Mouse (Mus musculus) spleen, embryonic (tissue): ENCODE measurements around the gene Laptm5.

Experiments
- CTCF ChIA-PET: fragments of 350-600 bp; sonication (Branson Sonifier 250); formaldehyde crosslinking; loops from one replicate; lab custom pipeline; 2022; lab: Charles Lee

Laptm5 gene

DNA sequence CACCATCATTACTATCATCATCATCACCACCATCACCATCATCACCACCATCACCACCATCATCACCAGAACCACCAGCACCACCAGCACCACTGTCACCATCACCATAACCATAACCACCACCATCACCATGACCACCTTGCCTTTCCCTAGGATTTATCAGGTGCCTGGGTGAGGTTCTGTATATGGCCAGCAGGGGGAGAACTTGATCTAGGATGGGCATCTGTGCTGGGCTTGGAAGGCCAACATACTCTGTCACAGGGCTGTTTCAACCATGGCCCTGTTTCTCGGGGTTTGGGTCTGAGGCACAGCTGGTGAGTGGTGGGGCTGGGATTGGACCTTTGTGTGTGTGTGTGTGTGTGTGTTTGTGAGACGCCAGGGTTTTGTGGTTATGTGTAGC is 16.6 kb upstream of the Laptm5 start:
- CTCF ChIA-PET, result interaction anchor here (0.5 to 3.1 kb wide), 7 partner anchors 18 to 99 kb away, joined by 3 to 17 read pairs (median 5); no protein-coding TSS in a partner anchor

DNA sequence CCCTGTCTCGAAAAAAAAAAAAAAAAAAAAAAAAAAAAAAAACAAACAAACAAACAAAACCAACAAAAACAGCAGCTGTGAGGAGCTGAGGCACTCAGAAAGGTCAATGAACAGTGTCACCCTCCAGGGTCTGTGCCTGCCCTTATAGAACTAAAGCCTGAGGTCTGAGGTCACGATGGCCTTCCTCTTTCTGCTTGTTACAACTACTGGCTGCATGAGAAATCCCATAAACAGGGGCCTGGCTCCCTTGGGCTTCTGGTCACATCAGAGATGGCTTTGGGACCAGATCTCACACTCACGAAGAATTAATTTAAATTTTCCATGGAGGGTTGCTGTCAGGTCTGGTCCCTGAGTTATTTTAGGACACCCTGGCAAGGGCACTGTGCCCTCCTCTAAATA is 13.5 kb upstream of the Laptm5 start:
- CTCF ChIA-PET, result interaction anchor here (5.6 kb wide), 1 partner anchor 15 kb away, joined by 35 read pairs; the partner anchor contains the start of gene Laptm5

DNA sequence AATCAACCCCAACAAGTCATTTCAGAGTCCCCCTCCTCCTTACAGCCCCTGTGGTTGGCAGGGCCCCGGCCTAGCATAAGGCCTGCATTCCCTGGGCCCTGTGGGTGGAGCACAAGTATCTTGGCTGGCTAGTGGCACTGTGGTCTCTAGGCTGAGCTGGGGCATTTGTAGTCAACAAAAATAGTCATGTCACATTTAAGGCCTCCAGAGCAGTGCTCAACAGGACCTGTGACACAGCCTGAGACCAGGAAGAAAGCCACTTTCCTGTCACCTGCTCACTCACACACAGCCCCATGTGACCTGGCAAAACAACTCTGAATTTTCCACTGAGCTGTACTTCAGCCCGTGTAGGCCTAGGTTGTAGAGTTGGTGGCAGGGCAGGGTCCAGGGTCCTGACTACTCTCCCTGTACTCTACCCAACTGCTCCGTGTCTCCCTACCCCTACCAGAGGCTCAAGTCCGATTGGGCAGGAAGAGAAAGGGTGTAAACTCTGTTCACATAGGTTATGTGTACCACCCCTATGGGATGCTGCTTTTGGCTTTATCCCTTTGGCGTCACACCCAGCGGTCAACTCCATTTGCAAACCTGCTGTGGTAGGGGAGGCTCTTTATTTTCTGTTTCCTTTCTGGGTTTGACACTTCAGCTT is 13.0 kb upstream of the Laptm5 start:
- CTCF ChIA-PET, result interaction anchor here (0.6 to 5.6 kb wide), 2 partner anchors 14 to 39 kb away, joined by 6 to 35 read pairs; partner anchors contain the start of gene Laptm5

DNA sequence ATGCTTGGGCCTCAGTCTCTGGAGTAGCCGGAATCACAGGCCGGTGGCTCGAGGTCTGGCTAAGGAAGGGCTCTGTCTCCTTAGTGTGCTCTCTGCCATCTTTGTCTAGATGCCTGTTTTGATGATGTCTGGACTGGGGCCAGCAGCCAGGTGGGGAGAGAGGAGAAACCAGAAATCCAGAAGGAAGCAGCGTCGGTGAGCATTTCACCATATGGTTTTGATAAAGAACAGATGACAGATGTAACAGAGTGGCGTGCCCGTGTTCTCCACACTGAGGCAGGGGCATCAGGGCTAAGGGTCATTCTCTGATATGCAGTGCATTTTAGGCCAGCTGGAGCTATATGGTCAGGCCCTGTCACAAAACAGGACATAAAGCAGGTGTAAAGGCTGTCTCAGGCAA is 12.2 kb upstream of the Laptm5 start:
- CTCF ChIA-PET, result interaction anchor here (0.6 to 5.6 kb wide), 3 partner anchors 13 to 527 kb away, joined by 3 to 35 read pairs (median 6); partner anchors contain the start of gene Laptm5

DNA sequence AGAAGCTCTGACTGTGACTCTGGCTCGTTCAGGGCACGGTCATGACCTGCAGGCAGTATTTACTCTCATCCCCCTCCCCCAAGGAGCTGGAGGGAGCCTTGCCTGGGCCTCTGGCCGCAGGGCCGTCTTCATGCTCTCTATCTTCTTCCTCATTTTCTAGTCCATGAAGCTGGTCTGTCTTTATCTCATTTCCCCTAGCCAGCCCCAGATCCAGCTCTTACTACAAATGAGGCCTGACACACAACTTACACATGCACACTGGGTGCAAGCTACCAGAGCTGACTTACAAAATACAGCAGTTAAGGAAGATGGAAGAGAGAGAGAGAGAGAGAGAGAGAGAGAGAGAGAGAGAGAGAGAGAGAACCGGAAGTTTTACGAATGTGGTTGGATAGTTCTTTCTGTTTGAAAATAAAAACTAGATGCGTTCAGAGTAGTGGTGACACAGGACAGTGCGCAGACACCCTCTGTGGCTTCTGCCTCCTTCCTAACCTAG is 10.6 kb upstream of the Laptm5 start:
- CTCF ChIA-PET, result interaction anchor here (0.7 to 5.6 kb wide), 3 partner anchors 12 to 20 kb away, joined by 3 to 35 read pairs (median 4); partner anchors contain the start of gene Laptm5

DNA sequence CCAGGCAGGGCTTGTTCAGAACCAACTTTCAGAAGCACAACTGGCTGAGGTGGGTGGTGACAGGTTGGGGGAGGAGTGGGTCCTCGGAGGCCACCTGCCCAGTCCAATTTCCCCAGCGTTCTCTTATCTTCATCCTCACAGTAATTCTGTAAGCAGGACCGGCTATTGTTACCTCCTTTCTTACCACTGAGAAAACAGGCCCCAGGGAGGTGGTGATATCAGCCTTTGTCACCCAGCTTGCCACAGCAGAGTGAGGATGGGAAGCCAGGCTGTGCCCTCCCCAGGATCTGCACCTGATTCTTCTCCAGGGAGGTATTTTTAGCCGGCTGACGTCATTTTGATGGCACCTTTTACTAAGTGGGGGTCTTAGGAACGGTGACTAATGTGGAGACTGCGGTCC is 7.9 kb upstream of the Laptm5 start:
- CTCF ChIA-PET, result no interaction called here

DNA sequence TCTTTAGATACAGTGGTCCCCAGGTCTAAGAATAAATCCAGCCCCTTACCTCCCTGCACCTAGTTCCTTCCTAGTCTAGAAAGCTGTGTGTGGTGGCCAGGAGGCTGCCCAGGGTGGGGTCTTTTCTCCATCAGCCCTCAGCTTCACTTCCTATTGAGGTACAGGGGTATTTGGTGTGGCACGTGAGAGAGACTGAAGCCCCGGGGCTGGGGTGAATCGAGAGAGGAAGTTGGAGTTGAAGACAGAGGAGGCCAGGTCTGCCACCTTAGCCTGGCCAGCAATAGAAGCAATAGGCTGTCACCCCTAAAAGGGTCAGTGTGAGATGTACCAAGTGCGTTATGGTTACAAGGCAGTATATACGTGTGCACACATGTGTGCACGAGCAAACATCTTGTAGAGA is 7.0 kb upstream of the Laptm5 start:
- CTCF ChIA-PET, result interaction anchor here (0.6 kb wide), 1 partner anchor 1448 kb away, joined by 3 read pairs; the partner anchor contains the start of gene Rcc1

DNA sequence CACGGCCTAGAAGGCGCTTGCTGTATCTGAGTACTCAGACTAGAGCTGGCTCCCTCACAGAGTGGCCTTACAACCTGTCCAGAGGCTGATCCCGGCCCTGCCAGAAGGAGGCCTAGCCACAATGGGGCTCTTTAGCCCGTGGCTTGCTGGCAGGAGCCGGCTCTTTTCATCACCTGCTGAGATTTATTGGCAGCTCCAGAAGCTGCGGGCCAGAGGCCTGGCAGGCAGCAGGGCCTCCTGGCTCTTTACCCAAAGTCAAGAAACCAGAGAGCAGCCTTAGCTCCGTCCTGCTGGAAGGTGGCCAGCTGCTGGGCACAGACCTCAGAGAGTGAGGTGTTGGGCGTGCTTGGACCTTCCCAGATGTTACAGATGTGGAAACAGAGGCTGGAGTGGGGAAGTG is 6.6 kb upstream of the Laptm5 start:
- CTCF ChIA-PET, result interaction anchor here (0.6 kb wide), 2 partner anchors 11 to 1447 kb away, joined by 3 read pairs; partner anchors contain the start of gene Rcc1

DNA sequence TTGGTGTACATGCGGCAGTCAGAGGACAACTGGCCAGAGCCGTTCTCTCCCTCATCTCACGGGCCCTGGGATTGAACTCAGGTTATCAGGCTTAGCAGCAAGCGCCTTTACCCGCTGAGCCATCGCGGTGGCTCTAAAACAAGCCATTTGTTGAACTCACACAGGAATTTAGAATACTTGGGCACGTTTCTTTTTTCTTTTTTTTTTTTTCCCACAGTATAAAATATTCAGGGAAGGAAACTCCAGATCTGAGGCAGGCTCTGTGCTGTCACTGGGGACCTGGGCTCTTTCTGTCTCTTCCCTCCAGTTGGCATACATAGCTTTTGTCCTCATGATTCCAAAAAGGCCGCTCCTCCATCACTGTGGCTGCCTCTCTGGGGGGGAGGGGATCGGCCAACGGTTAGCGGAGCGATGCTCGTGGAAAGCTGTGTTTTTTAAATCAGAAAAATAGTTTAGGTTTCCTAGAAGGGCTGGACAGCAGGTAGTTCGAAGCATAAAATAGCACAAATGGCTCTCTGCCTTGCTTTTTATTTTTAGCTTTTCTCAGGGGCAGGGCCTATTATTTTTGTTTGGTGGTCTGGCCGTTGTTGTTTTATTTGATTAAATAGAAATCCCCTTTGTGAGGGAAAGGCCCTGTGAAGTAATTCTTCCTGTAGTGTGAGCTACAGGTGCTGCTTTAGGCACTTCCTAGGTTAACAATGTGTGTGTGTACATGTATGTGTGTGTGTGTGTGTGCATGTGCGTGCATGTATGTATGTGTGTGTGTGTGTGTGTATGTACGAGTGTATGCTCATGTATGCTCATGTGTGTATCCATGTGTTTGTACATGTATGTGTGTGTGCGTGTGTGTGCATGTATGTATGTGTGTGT is 5.5 kb upstream of the Laptm5 start:
- CTCF ChIA-PET, result interaction anchor here (0.7 to 1.1 kb wide), 2 partner anchors 10 to 18 kb away, joined by 4 to 6 read pairs; no protein-coding TSS in a partner anchor

DNA sequence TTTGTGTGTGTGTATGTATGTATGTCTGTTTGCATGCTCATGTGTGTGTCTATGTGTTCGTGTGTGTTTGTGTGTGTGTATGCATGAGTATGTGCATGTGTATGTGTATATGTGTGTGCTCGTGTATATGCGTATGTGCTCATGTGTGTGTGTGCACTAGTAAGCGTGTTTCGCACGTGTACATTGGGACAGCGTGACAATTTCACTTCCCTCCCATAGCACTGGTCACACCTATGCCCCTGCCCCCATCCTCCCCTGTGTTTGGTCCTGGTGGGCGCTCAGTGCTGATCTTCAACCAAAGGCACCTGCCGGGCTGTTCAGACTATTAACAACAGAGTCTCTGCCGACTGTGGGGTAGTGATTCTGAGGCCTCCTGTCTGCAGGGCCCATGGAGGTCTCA is 4.8 kb upstream of the Laptm5 start:
- CTCF ChIA-PET, result interaction anchor here (1.3 kb wide), 1 partner anchor 14 kb away, joined by 3 read pairs; no protein-coding TSS in a partner anchor

DNA sequence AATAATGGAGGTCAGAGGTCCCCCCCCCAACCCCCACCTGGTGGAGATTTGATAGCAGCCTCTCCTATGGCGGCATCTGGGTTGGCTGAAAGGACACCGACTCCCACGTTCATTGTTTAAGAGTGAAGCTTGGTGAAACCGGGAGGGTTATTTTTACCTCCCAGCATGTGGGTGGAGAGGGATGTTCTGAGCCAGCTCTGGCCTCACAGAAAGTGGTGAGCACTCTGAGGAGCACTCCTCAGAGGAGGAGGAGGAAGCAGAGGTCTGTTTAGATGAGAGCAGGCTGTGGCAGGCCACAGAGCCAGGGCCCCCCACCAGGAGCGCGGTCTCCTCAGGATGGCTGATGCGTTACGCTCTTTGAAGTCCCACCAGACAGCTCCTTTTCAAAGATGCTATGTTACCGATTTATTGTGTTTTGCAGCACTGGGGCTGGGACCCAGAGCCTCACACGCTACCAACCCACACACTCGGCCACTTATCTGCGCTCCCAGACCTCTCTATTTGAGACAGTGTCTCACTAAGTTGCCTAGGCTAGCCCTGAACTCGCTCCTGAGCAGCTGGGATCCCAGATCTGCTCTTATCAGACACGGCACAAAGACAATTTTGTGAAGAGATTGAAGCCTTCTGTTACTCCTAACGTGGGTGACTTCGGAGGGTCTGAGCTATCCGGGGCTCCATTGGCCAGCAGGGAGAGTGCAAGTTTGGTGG is 3.6 kb upstream of the Laptm5 start:
- CTCF ChIA-PET, result interaction anchor here (0.7 to 1.3 kb wide), 2 partner anchors 8 to 13 kb away, joined by 3 to 4 read pairs; no protein-coding TSS in a partner anchor

DNA sequence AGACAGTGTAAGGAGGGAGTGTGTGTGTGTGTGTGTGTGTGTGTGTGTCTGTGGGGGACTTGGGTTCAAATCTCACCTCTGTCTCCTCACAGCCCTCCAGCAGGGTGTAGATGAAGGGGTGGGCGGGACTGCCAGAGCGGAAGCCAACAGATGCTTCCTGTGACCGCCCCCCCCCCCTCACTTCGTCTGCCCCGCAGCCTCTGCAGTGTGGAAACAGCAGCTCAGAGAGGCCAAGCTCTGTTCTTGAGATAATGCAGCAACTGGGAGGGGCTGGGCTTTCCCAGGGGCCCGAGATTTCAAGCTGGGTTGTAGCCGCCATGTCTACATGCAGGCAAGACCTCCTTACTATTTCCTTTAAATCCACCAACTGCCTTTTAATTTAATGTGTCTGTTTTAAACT is 2.3 kb upstream of the Laptm5 start:
- CTCF ChIA-PET, result no interaction called here

DNA sequence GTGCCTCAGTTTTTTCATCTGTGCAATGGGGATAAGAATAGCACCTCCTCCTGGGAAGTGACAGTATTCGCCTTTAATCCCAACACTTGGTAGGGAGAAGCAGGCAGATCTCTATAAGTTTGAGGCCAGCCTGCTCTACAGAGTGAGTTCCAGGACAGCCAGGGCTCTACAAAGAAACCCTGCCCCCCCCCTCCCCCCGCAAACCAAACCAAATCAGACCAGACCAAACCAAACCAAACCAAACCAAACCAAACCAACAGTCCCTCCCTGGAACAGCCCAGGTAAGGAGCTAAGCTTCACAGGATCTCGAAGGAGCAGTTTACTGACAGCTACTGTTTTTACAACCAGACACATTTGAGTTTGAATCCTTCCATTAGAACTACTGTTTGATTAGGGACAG is 299 bp upstream of the Laptm5 start:
- CTCF ChIA-PET, result interaction anchor here (0.8 to 3.0 kb wide), 2 partner anchors 11 to 122 kb away, joined by 4 to 35 read pairs; no protein-coding TSS in a partner anchor

DNA sequence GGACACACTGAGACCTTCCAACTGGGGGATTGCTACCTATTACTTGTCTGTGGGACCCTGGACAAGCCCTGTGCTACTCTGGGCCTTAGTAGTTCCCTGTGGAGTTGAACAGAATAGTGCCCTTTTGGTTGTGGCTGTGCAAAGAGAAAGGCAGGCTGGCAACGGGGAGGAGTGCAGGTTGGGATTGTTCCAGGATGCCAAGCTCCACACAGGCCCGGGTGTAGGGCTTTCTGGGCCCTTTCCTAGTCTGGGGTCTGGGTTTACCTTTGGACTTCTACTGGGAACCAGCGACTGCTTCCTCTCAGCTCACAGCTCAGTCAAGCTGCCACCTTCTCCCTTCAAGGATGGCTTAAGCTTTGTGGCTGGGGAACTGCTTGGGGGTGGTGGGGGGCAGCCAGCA is 586 bp downstream of the Laptm5 start:
- CTCF ChIA-PET, result interaction anchor here (0.6 to 3.0 kb wide), 4 partner anchors 8 to 17 kb away, joined by 3 to 35 read pairs (median 5); no protein-coding TSS in a partner anchor

DNA sequence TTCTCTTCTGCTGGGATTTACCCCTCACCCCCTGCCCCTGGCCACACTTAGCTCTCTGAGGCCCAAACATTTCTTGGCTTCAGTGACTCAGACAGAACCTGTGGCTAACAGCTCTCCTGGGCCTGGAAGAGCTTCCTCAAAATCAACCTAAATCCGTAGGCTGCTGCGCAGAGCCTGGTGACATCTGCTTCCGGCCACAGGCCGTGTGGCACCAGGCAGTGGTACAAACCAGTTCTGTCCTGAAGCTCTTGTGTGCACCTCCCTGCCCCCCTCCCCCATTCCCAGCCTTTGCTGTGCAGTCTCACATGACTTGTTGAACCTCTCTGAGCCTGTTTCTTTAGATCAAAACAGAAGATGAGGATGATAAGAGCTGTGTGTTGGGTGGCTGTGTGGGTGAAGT is 1.1 kb downstream of the Laptm5 start:
- CTCF ChIA-PET, result interaction anchor here (1.3 to 3.0 kb wide), 2 partner anchors 12 to 17 kb away, joined by 5 to 35 read pairs; no protein-coding TSS in a partner anchor

DNA sequence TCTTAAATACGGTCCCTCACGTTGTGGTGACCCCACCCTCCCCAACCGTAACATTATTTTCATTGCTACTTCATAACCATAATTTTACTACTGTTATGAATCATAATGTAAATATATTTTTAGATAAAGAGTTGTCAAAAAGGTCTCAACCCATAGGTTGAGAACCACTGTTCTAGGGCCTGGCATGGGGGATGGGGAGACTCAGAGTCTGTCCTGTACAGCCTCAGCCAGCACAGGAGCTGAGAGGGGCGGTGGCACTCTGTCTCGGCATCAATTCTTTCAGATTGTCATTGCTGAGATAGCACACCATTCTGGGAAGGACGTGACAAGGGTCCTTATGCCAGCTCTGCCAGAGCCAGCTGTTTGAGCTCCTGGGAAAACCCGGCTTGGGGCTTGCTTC is 1.6 kb downstream of the Laptm5 start:
- CTCF ChIA-PET, result interaction anchor here (1.3 to 3.0 kb wide), 2 partner anchors 13 to 18 kb away, joined by 5 to 35 read pairs; no protein-coding TSS in a partner anchor

DNA sequence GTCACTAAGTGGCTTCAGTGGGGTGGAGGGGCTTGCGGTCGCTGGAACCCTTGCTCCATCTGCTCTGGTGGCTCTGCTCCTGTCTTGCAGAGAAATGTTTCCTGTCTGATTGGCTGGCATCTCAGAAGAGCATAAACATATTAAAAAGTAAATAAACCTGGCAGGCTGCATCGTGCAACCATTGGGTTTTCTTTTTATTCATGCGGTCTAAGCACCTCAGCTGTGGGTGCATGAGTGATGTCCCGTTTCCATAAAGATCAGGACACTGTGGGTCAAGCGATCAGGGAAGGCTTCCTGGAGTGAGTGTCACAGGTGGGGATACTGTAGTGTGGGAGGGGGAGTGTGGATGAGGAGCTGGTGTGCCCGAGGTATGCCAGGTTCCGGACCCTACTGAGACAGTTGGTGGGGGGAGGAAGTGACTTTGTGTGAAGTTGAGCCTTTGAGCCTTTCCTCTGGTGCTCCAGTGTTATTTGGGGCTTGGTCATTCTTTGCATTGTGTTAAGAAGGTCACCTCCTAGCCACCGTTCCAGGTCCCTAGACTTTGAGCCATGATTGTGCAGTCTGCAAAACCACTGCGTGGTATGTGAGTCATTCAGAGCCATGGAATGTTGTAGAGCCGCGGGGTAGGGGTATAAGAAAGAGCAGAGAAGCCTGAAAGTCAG is 2.2 kb downstream of the Laptm5 start:
- CTCF ChIA-PET, result interaction anchor here (3.0 kb wide), 1 partner anchor 14 kb away, joined by 35 read pairs; no protein-coding TSS in a partner anchor

DNA sequence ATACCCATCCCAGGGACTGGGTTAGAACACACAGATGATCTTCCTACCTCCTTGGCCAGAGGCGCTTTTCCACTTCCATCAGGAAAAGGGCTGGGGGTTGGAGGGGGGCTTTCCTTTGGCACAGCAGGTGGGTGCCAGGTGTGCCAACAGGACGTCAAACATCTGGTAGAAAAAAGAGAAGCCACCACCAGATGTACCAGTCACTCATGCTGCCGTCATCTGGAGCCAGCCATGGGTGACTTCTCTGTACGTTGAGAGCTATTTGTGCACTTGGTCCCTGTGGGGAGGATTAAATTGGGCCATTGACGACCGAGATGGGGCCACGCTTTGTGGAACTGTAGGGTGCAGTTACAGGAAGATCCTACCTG is 2.7 kb downstream of the Laptm5 start:
- CTCF ChIA-PET, result interaction anchor here (0.5 to 3.0 kb wide), 2 partner anchors 11 to 14 kb away, joined by 3 to 35 read pairs; no protein-coding TSS in a partner anchor

DNA sequence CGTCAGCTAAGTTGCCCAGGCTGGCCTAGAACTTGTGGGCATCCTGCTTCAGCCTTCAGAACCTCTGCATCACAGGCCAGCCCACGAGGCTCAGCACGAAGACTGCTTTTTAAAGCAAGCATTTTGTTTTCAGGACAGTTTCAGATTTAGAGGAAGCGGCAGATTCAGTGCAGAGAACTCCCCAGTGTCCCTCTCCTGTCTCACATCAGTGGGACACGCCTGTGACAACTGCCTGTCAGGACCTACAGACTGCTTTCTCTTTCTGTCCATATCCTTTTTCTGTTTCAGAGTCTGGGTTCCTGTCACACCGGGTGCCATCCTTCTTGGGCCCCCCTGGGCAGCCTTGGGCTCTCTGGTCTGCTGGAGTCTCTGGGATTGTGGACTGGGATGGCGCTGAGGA is 3.7 kb downstream of the Laptm5 start:
- CTCF ChIA-PET, result interaction anchor here (1.1 to 1.2 kb wide), 2 partner anchors 10 to 20 kb away, joined by 3 read pairs; no protein-coding TSS in a partner anchor

DNA sequence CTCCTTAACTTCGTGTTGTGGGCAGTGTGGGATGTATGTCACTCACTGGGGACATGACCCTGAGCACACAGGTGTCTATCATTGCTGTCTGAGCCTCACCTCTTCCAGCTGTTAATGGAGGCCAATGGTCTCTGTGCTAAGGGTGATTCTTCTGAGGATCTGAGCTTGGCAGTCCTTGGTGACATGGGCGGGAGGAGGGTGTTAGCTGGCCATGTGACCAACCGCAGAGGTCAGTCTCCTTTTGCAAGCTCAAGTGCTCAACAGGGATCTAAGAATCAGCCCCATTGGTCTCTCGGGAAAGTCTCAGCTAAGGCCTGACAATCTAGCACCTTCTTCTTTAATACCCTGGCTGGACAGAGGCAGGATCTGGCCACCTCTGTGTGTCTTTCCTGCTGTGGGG is 4.6 kb downstream of the Laptm5 start:
- CTCF ChIA-PET, result interaction anchor here (0.8 to 1.2 kb wide), 3 partner anchors 8 to 15 kb away, joined by 3 to 4 read pairs (median 3); no protein-coding TSS in a partner anchor
